Mouse (Mus musculus) stomach, postnatal 0 days (tissue): ENCODE measurements around the gene Gm45716.

ENCODE experiments used
- CTCF ChIP-seq: IDR thresholded peaks from 2 replicates; pipeline ENCODE4 v1.5.1; 2016; ENCODE audit warnings: antibody characterized with exemption, low read depth, mild to moderate bottlenecking, moderate library complexity
- EP300 ChIP-seq: optimal IDR thresholded peaks from 2 replicates; pipeline ENCODE3; 2016; ENCODE audit warnings: antibody characterized with exemption

GRCm38 (mm10) chr11:90246676-90247075, 59.2 kb downstream of the Gm45716 start:
- TF ChIP-seq CTCF (no peak), EP300 (no peak)
